Mouse (Mus musculus): ENCODE data around the gene Fanca. TPM values are rescaled to one million over a fixed set of nuclear protein-coding genes. Genes with fewer than 3 reads are reported as not detected.

Fanca gene
- polyA plus RNA-seq (2021) = 28.5 TPM

DNA sequence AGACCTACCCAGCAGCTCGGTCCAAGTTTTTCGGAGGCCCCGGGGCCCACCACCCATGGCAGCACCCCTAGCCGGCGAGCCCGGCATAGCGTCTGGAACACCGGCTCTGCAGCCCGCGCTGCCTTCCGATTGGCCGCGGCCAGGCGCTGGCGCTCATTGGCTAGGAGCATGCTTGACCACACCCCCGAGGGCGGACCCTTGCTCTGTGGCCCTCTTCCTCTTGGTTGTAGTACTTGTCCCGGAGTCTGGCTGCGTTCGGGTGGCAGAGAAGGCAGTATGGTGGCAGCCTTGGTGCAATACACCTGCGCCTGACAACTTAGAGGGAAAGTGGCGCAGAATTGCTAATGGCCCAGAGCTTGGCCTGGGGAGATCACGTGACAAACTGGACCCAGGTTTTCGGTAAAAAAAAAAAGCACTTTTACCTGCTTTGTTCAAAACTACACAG lies at the start of gene Fanca:
Gene Fanca, minus strand, starts transcription at position 110 of the 445 bp plus-strand sequence.
- POLR2A ChIA-PET = no interaction called here
- in situ Hi-C loops (cut with MboI; ENCODE audit: low pct_unique_long_range_greater_than_20kb) = no loop called here
- no peak for TF ChIP-seq CTCF (IDR thresholded peaks at IDR 0.05)
- no peak for DNase-seq (ENCODE audit: low read depth, low spot score)
- no peaks in the 10 kb centered on the region for H3K27me3 ChIP-seq
- peak; percentile 97 for ATAC-seq
- CTCF ChIA-PET = no interaction called here

GRCm38 (mm10) chr8:123361082-123361739 lies 42.8 kb upstream of the Fanca start:
- no peak for DNase-seq (ENCODE audit: low read depth, low spot score)
- in situ Hi-C loops (cut with MboI; ENCODE audit: low pct_unique_long_range_greater_than_20kb) = loop anchor here (5.0 kb wide), 1 partner anchor 39 kb away; no protein-coding TSS in a partner anchor
- TF ChIP-seq CTCF (IDR thresholded peaks at IDR 0.05) = no peak
- CTCF ChIA-PET = interaction anchor here (0.8 to 1.9 kb wide), 8 partner anchors 11 to 88 kb away, joined by 3 to 15 read pairs (median 4); partner anchors contain the start of genes Spire2 and Tcf25
- ATAC-seq = peak; percentile 20
- POLR2A ChIA-PET = interaction anchor here (0.9 to 1.1 kb wide), 2 partner anchors 13 to 16 kb away, joined by 3 read pairs; no protein-coding TSS in a partner anchor
- no peaks in the 10 kb centered on the region for H3K27me3 ChIP-seq

GRCm38 (mm10) chr8:123353216-123353615 lies 34.8 kb upstream of the Fanca start:
- ChIA-PET CTCF (interaction anchor here (0.9 to 1.6 kb wide), 4 partner anchors 17 to 33 kb away, joined by 4 to 7 read pairs (median 4); partner anchors contain the start of gene Spire2), POLR2A (interaction anchor here (0.7 kb wide), 1 partner anchor 36 kb away, joined by 4 read pairs; no protein-coding TSS in a partner anchor)
- no peak for TF ChIP-seq CTCF (IDR thresholded peaks at IDR 0.05)
- no peak for ATAC-seq
- no peaks in the 10 kb centered on the region for H3K27me3 ChIP-seq
- no peak for DNase-seq (ENCODE audit: low read depth, low spot score)
- in situ Hi-C loops (cut with MboI; ENCODE audit: low pct_unique_long_range_greater_than_20kb) = no loop called here

DNA sequence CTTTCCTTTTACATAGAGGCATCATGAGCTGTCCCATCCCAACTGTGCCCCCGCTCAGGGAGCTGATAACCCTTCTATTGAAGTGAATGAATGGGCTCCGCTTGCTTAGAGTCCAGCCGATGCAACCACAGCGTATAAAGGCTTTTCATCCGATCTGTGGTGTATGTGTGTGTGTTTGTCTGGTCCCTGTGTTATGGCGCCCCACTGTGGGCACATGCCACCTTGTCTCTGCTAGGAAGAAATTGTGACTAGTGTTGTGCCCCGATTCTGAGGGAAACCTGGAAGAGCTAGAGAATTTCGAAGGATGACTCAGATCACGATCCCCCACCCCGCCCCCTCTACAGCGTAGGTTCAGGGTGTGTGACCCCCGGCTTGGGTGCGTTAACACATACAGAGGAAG lies 34.4 kb upstream of the Fanca start:
- no peaks in the 10 kb centered on the region for H3K27me3 ChIP-seq
- POLR2A ChIA-PET = interaction anchor here (0.7 kb wide), 1 partner anchor 36 kb away, joined by 4 read pairs; no protein-coding TSS in a partner anchor
- ATAC-seq (no peak), DNase-seq (ENCODE audit: low read depth, low spot score) (no peak)
- CTCF ChIA-PET = interaction anchor here (0.9 to 1.6 kb wide), 4 partner anchors 17 to 33 kb away, joined by 4 to 7 read pairs (median 4); partner anchors contain the start of gene Spire2
- in situ Hi-C loops (cut with MboI; ENCODE audit: low pct_unique_long_range_greater_than_20kb) = no loop called here
- TF ChIP-seq CTCF (IDR thresholded peaks at IDR 0.05) = peak; percentile 83

GRCm38 (mm10) chr8:123352118-123352517 lies 33.7 kb upstream of the Fanca start:
- ChIA-PET CTCF (interaction anchor here (1.2 to 2.0 kb wide), 4 partner anchors 13 to 29 kb away, joined by 3 to 7 read pairs (median 6); no protein-coding TSS in a partner anchor), POLR2A (no interaction called here)
- no peaks in the 10 kb centered on the region for H3K27me3 ChIP-seq
- in situ Hi-C loops (cut with MboI; ENCODE audit: low pct_unique_long_range_greater_than_20kb) = no loop called here
- TF ChIP-seq CTCF (IDR thresholded peaks at IDR 0.05) = no peak
- no peak for ATAC-seq
- DNase-seq (ENCODE audit: low read depth, low spot score) = no peak

DNA sequence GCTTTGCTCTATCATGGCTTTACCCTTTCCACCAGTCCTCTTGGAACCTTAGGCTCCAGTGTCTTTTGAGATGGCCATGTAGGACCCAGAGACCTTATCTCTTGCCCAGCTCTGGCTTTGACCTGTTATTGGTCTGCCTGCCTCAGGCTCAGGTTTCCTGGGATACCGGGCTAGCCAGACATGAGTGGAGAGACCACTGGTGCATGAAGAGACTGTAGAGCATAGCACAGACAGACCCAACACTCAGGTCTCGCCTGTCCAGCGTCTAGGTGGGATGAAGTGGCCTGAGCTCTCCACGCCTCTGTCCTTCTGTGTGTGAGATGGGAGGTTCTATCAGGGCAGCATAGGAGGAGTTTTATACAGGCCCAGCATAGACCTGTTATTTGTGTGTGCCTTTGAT lies 30.7 kb upstream of the Fanca start:
- no peak for ATAC-seq
- DNase-seq (ENCODE audit: low read depth, low spot score) = no peak
- in situ Hi-C loops (cut with MboI; ENCODE audit: low pct_unique_long_range_greater_than_20kb) = no loop called here
- POLR2A ChIA-PET = no interaction called here
- CTCF ChIA-PET = no interaction called here
- H3K27me3 ChIP-seq = no peaks in the 10 kb centered on the region
- TF ChIP-seq CTCF (IDR thresholded peaks at IDR 0.05) = no peak

GRCm38 (mm10) chr8:123348237-123348843 lies 30.0 kb upstream of the Fanca start:
- ChIA-PET CTCF (interaction anchor here (1.1 kb wide), 1 partner anchor 13 kb away, joined by 4 read pairs; no protein-coding TSS in a partner anchor), POLR2A (interaction anchor here (0.9 kb wide), 1 partner anchor 12 kb away, joined by 3 read pairs; no protein-coding TSS in a partner anchor)
- no peak for TF ChIP-seq CTCF (IDR thresholded peaks at IDR 0.05)
- DNase-seq (ENCODE audit: low read depth, low spot score) (no peak), ATAC-seq (no peak)
- in situ Hi-C loops (cut with MboI; ENCODE audit: low pct_unique_long_range_greater_than_20kb) = no loop called here
- H3K27me3 ChIP-seq = no peaks in the 10 kb centered on the region

GRCm38 (mm10) chr8:123347293-123347692 lies 28.9 kb upstream of the Fanca start:
- no peak for TF ChIP-seq CTCF (IDR thresholded peaks at IDR 0.05)
- ATAC-seq (no peak), DNase-seq (ENCODE audit: low read depth, low spot score) (no peak)
- POLR2A ChIA-PET = no interaction called here
- no peaks in the 10 kb centered on the region for H3K27me3 ChIP-seq
- CTCF ChIA-PET = interaction anchor here (0.7 kb wide), 1 partner anchor 25 kb away, joined by 4 read pairs; no protein-coding TSS in a partner anchor
- in situ Hi-C loops (cut with MboI; ENCODE audit: low pct_unique_long_range_greater_than_20kb) = no loop called here

DNA sequence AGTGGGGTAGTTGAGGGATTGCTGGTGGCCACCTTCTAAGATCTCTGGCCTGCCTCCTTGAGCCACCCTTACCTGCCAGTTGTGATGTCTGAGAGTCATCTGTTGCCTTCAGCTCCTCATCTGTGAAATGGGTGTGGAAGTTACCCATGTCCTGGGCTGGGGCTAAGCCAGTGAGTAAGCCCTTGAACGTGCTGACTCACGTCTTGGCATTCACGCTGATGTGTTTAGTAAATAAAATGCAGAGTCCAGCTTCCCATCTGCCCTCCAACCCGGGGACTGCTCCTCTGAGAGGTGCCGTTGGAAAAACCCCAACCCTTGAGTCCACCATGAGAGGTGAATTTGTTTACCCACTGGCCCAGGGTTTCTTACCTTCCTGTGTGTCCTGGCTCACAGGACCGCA lies 27.5 kb upstream of the Fanca start:
- no peaks in the 10 kb centered on the region for H3K27me3 ChIP-seq
- no peak for TF ChIP-seq CTCF (IDR thresholded peaks at IDR 0.05)
- in situ Hi-C loops (cut with MboI; ENCODE audit: low pct_unique_long_range_greater_than_20kb) = no loop called here
- ATAC-seq (no peak), DNase-seq (ENCODE audit: low read depth, low spot score) (no peak)
- CTCF ChIA-PET = interaction anchor here (0.9 to 1.1 kb wide), 3 partner anchors 12 to 15 kb away, joined by 3 read pairs; partner anchors contain the start of gene Spire2
- POLR2A ChIA-PET = interaction anchor here (1.3 kb wide), 1 partner anchor 15 kb away, joined by 3 read pairs; no protein-coding TSS in a partner anchor

- ChIA-PET CTCF (interaction anchor here (0.9 to 1.1 kb wide), 3 partner anchors 11 to 16 kb away, joined by 3 read pairs; partner anchors contain the start of gene Spire2), POLR2A (interaction anchor here (1.3 kb wide), 1 partner anchor 16 kb away, joined by 3 read pairs; no protein-coding TSS in a partner anchor)
- in situ Hi-C loops (cut with MboI; ENCODE audit: low pct_unique_long_range_greater_than_20kb) = no loop called here
- ATAC-seq = no peak
- H3K27me3 ChIP-seq = no peaks in the 10 kb centered on the region
- no peak for TF ChIP-seq CTCF (IDR thresholded peaks at IDR 0.05)
- no peak for DNase-seq (ENCODE audit: low read depth, low spot score)
Observed at GRCm38 (mm10) chr8:123345135-123345534, 26.8 kb upstream of the Fanca start.

Data from Patski (cell line).